Mouse (Mus musculus) monocyte, adult 5-6 weeks (primary cell): ENCODE measurements around the gene Rbmxl1. TPM values are rescaled to one million over a fixed set of nuclear protein-coding genes. Genes with fewer than 3 reads are reported as not detected.
"Not testable (repeated sequence)": the region's sequence is repeated elsewhere in the genome, so short reads cannot be mapped to it uniquely, and the experiment has no call there.

Experiments
- ATAC-seq: fragments of 153-309, 156-312 bp; replicated peaks from 2 replicates; pipeline ENCODE4 v1.8.0; 2017; ENCODE audit warnings: mild to moderate bottlenecking; ENCODE audit not compliant: low TSS enrichment, insufficient number of reproducible peaks, severe bottlenecking, poor library complexity, low FRiP score
- total RNA-seq: library from RNA; stranded (forward); fragments of 200-1000, 200-491, 200-594 nt; gene quantifications from 3 replicates; pipeline ENCODE4 v1.2.3, GENCODE M21; 2017

Gene Rbmxl1
- total RNA-seq = 44.4 to 76.1 TPM (median 75.3 TPM) in 3 replicates

DNA sequence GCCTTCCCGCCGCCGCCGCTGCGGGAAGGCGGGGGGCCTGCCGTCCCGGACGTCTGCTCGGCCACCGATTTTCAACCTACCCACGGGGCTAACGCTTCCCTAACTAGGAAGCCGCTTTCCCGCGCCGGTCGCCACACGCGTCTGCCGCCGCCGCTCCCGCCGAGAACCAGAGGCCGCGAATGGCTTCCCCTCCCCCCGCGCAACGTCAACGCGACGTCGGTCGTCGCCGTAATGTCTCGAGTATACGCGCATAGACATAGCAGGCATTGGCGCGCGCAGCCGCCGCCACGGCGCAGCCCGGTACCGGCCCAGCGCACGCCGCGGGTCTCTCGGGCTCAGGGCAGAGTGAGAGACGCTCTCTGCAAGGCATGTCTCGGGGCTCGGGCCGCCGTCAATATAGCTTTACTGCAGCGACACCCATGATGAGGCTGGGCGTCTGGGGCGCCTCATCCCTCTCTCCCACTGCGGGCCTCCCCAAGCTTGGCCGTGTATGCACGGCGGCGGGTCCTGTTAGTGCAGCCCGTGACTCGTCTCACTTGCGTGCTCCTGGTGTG is at the start of gene Rbmxl1:
Gene Rbmxl1 (minus strand): TSS at position 180 of the 554 bp plus-strand sequence.
- ATAC-seq = peak; percentile 84

DNA sequence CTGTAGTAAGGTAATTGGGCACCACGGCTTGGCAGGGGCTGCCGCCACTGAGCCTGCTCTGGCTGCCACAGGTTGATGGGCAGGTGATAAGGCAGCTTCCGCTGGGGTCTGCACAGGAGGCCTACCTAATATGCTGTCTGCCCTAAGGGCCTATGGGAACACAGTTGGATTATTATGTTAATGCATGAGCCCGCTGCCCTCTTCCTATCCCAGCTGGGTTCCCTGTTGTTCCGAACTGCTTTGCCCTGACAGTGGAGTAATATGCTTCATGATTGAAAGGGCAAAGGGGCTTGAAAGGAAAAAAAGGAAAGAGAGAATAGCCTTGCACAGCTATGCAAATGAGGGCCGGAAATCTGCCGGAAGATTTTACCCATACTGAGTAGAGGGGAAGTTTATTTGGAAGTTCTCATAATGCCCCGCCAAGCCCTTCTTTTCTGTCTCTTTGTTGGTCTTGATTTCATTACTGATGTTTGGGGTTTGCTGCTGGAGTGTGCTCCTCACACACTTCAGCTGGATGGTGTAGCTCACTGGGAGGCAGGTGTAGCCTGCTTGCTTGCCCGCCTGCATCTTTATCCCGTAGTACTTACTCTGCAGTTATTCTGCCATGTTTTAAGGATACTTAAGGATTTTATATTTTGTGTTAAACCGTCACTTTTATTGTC is 48.2 kb upstream of the Rbmxl1 start:
- ATAC-seq = no peak

DNA sequence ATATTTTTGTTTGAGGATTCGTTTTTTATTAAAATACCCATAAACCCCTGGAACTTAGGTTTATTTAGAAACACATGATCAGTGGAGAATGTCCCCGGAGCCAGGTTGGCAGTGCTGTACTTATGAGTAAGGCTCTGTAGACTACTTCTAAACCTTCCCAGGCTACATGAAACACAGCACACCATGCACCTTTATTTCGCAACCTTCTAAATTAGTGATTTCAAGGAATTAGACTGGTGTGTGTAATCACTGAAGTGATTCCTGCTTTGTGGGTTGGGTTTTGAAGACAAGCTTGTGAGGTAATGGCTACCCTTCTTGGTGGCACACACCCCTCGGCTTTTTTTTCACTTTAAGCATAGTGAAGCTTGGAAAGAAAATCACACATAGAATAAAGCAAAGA is 47.1 kb upstream of the Rbmxl1 start:
- no peak for ATAC-seq

DNA sequence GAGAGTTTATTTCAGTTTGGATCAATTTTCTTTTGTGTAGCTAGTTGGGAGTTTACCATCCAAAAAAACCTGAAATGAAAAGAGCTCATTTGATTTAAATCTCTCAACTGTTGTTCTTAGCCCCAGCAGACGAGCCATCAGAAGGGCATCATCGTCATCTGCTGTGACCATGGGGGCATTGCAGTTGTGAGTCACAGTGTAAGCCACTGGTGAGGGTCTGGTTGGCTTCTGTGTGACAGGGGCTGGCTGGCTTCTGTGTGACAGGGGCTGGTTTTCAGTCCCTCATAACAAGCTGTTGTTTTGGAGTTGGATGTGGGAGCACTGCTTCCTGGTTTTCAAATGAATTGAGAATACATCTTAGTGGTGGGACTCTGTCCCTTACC is 42.0 kb upstream of the Rbmxl1 start:
- no peak for ATAC-seq

- ATAC-seq = no peak
Observed at GRCm38 (mm10) chr8:78549971-78550751, 41.5 kb upstream of the Rbmxl1 start.

DNA sequence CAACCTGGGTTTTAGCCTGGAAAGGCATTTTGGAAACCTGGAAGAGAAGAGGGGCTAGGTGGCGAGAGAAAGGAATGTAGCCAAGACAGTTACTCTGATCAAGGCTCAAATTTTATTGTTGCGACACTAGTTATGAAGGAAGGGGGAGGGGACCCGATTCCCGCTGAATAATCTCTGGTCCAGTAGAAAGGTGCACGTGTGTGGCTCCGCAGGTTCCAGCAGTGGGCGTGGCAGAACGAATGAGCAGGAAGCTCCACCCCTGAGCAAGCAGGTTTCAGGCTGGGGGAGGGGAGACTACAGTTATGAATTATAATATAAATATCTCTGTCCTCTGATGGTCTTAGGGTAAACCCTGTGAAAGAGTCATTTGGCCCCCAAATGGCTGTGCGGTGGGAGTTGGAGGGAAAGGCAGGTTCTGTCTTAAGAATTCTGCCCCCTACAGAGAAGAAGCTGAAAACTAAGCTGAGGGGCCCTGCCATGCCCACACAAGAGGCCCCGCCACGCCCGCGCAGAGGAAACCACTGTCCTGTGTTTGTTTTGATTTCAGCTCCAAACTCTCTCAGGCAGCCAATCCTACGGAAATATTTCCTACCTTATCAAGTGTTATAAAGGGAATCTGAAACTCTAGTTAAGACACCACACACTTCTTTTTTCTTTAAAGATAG is 36.6 kb upstream of the Rbmxl1 start:
- ATAC-seq = not testable (repeated sequence)

GRCm38 (mm10) chr8:78544545-78544944 is 35.8 kb upstream of the Rbmxl1 start:
- ATAC-seq = no peak

DNA sequence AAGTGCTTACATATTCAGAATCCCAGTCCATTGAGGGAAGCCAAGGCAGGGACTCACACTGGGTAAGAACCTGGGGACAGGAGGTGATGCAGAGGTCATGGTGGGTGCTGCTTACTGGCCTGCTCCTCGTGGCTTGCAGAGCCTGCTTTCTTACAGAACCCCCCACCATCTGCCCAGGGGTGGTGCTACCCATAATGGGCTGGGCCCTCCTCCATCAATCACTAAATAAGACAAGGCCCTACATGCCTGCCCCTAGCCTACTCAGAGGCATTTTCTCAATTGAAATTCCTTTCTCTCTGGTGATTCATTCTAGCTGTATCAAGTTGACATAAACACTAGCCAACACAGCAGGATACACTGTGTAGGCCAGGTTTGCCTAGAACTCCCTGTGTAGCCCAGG is 34.9 kb upstream of the Rbmxl1 start:
- ATAC-seq = no peak

DNA sequence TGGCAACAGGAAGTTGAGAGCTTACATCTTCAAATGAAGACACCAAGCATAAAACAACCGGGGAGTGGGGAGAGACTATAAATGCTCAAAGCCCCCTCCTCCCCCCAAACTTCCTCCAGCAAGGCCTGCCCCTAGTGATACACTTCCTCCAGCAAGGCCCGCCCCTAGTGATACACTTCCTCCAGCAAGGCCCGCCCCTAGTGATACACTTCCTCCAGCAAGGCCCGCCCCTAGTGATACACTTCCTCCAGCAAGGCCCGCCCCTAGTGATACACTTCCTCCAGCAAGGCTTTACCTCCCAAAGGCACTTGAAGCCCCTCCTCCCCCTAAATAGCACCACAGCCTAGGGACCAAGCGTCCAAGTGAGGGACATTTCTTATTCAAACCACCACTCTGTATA is 34.0 kb upstream of the Rbmxl1 start:
- ATAC-seq = not testable (repeated sequence)

DNA sequence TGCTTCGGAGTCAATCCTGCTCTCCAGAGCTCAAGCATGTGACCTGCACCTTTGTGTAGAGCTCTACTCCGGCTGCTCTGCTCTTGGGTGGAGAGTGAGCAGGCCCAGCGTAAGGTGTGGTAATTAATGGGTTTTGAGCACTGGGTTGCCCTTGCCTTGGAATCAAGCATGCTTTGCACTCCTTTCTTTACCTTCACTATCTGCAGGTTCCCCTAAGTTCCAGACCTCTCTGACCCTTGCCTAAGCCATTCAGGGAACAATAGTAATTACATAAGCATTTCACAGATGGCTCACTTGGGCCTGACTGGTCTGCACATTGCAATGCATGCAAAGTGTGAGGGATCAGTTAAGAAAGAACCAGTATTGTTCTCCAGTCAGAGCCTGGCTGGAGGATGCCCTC is 29.1 kb upstream of the Rbmxl1 start:
- no peak for ATAC-seq

DNA sequence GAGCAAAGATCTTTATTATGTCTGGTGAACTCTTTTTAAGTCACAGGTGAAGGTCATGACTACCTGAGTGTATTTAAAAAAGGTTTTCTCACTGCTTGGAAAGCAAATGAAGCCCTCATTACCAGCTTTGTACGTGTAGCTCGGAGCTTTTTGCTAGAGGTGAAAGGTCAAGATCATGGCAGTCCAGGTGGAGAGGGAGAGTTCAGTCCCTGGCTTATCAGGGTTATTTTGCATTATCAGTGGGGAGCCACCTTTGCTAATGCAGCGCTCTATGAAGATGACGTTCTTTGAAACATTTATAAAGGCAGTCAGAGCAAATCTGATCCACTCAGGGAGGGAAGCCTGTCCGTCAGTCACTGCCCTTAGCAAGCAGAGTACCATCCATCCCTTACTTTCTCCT is 28.0 kb upstream of the Rbmxl1 start:
- no peak for ATAC-seq

- no peak for ATAC-seq
Observed at GRCm38 (mm10) chr8:78533981-78534380, 25.3 kb upstream of the Rbmxl1 start.

- no peak for ATAC-seq
Observed at GRCm38 (mm10) chr8:78515132-78515531, 6.4 kb upstream of the Rbmxl1 start.

GRCm38 (mm10) chr8:78514706-78515105 is 6.0 kb upstream of the Rbmxl1 start:
- no peak for ATAC-seq

DNA sequence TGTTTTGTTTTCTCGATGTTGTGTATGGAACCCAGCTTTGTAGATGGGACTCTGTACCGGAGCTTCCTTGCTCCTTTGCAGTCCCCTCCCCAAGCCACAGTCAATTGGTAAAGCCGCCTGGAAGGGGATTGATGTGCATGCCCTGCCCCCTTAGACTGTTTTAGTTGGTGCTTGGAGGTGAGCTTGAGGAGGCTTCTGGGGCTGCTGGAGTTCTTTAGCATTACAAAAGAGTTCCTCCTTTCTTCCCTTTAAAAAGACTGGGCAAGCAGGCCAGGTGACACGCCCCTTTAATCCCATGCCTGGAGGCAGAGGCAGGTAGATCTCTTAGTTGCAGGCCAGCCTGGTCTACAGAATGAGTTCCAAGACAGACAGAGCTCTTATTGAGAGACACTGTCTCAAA is 4.4 kb upstream of the Rbmxl1 start:
- no peak for ATAC-seq

- ATAC-seq = no peak
Observed at GRCm38 (mm10) chr8:78510926-78511325, 2.2 kb upstream of the Rbmxl1 start.

DNA sequence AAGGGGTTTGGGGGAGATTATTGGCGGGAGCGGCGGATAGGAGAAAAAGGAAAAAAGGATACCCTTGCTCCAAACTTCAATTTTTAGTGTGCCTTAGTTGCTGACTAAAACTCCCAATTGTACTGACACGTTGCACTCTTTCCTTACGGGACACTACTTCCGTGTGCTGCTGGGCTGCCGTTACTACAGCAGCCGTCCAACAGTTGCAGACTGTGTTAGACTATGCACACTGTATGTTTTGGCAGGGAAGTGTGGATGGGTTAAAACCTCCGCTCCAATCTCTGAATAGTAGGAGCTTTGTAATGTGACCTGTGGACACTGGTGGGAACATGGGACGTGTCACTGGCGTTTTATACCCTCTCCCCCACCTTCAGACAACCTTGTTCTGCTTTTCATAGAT is 1.4 kb upstream of the Rbmxl1 start:
- no peak for ATAC-seq

DNA sequence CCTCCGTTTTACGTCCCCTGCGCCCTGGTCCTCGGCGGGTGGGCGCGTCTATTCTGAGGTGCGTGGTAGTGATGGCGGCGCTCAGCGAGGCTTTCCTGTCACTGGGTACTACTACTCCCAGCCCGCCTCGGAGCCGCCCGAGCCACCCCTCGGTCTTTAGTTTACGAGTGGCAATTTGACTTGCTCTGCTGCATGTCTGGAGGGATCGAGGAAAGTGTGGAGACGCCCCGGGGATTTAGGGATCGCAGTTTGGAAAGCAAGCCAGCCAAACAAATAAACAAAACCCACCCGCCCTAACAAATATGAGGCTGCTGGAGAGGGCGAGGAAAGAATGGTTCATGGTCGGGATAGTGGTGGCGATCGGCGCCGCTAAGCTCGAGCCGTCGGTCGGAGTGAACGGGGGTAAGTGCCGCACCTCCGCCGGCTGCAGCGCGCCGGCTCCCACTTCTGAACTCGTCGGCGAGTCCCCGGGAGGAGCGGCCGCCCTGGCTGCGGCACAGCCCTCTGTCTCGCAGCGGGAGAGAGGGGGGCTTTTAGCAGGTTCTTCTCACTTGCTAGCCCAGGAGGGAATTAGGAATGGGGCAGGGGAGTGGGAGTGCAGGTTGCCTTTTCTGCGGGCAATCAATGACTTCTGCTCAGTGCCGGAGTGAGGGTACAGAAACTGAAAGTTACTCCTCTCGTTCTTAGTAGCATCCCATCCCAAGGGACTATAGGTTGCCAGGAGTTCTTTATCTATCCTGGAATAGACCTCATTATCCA is 754 bp upstream of the Rbmxl1 start, which contains the start of gene Slc10a7:
Gene Slc10a7 (plus strand): TSS at position 74 of the 759 bp plus-strand sequence.
- ATAC-seq = peak; percentile 83
